10 mouse cellular contexts compared by ENCODE assay signal in genomic region chr1:78860056-78860455, GRCm38 (mm10). TPM values are rescaled to one million over a fixed set of nuclear protein-coding genes. Genes with fewer than 3 reads are reported as not detected.
DNase-seq lines count a peak whose midpoint lies in the region.
"Had no signal": no experiment of that assay in that cellular context is flagged by ENCODE, and none has a peak within 500 bp of the region (broad histone marks: within the 10 kb centered on the region; RNA-seq: fewer than 3 reads in every experiment).

No protein-coding gene starts in this region.

- intact Hi-C loops in gastrocnemius, postnatal 14 days (cut with DNase I; ENCODE audit: low total_unique reads) = no loop called here

- DNase-seq in gastrocnemius, postnatal 25 days = peak; percentile 5
- no peak for DNase-seq in gastrocnemius, postnatal 14 days
- DNase-seq in urinary bladder, postnatal 25 days (ENCODE audit: low spot score) = peak; percentile 16
- no peak for DNase-seq in urinary bladder, postnatal 10 days (ENCODE audit: low spot score)
- DNase-seq in kidney, postnatal 14 days = peak; percentile 29
- no peak for DNase-seq in embryo, embryonic 10.5 days (ENCODE audit: low spot score)
- DNase-seq in right cerebral cortex, postnatal 4 days = no peak
- DNase-seq in frontal cortex, postnatal 36 days (ENCODE audit: low spot score in 2 of 2) = no peak
- DNase-seq: cerebellum, adult 9-11 months had no signal

RNA-seq across cellular contexts. Expression of gene Kcne4, which starts 43.5 kb away (rescaled TPM):
- 1 to 10 TPM in 1 of 2 experiments, under 1 TPM in 1; 0.59 to 1.4 TPM for total RNA-seq in gastrocnemius, postnatal 25 days (2021)
- 1 to 10 TPM; 1.5 to 2.3 TPM for total RNA-seq in gastrocnemius, postnatal 14 days (2021)
- total RNA-seq: megakaryocyte progenitor cell, adult 5-6 weeks had no signal

Comparison
In these comparisons a context has a peak if more than half of its experiments do, and no peak if none do; other contexts are left out.
1. DNase-seq: peak in gastrocnemius, postnatal 25 days (single experiment), urinary bladder, postnatal 25 days (single experiment) and kidney, postnatal 14 days (single experiment); none in gastrocnemius, postnatal 14 days (single experiment), urinary bladder, postnatal 10 days (single experiment), embryo, embryonic 10.5 days (single experiment), right cerebral cortex, postnatal 4 days (single experiment) and frontal cortex, postnatal 36 days (0 of 2).